Mouse (Mus musculus) monocyte, adult 2 months (primary cell): ENCODE data around the gene Ern1.
"Not testable (repeated sequence)": the region's sequence is repeated elsewhere in the genome, so short reads cannot be mapped to it uniquely, and the experiment has no call there.

Experiments used
- DNase-seq, 2 experiments: peaks; one replicate each; pipeline ENCODE4 v3.0.0; 2022; ENCODE audit warnings: low spot score in 2 of 2, low read depth in 1 of 2

The Ern1 gene

DNA sequence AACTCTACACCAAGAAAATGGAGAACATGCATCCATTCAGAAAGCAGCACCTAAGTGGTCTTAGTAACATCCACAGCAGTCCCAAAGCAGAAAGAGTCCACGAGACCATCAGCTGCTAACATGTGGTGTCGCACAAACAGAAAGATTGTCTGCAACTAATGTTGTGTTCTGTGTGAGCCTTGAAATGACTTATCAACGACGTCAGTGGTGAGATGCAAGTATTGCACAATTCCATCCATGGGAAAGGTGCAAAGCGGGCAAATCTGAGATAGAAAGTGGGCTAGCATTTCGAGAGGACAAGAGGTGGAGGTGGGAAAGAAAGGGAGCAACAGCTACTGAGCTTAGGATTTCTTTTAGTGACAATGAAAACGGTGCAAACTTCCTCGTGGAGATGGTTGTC, 4.8 kb downstream of the Ern1 start:
- no peak for DNase-seq

GRCm38 (mm10) chr11:106481651-106482050, 6.0 kb downstream of the Ern1 start:
- DNase-seq, result no peak

- DNase-seq, result no peak
Measured at GRCm38 (mm10) chr11:106480530-106480885, 7.1 kb downstream of the Ern1 start.

- DNase-seq, result no peak
Measured at GRCm38 (mm10) chr11:106479619-106480529, 7.8 kb downstream of the Ern1 start.

- DNase-seq, result no peak
Measured at GRCm38 (mm10) chr11:106478745-106479144, 8.9 kb downstream of the Ern1 start.

GRCm38 (mm10) chr11:106477505-106478160, 10.0 kb downstream of the Ern1 start:
- DNase-seq, result no peak

- no peak for DNase-seq
Measured at GRCm38 (mm10) chr11:106475309-106475708, 12.3 kb downstream of the Ern1 start.

DNA sequence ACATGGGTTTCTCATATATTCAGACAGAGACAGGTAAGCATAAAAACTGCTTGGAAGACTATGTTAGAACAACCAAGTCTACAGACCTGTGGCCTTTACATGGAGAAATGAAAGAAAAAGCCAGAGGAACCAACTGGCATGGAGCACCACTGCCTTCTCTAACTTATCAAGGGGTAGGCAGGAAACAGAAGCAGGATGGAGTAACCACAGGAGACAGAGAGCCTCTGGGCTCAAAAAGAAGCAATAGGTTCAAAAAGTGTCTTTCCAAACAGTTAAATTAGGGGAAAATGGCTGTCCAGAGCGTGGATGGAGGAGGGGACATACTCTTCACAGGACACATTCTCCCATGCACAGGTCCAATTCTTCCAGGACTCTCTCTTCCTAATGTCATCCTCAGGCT, 16.0 kb downstream of the Ern1 start:
- no peak for DNase-seq

DNA sequence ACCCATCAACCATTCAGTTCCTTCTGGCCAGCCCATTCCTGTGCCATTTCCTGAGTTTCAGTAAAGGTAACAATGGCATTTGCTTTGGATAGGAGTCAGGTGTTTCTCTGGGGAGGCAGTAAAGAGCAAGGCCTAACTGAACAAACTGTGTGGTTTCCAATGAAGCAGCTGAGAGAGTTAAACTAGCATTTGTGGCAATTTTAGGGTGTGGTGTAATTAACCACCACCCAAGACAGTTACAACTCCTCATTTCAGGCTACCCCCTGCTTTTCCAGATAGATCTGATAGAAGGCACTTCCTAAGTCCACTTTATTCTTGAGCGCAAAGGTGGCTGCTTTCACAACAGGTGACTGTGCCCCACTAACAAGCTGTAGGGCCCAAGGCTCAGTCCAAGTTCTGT, 19.1 kb downstream of the Ern1 start:
- no peak for DNase-seq

- no peak for DNase-seq
Measured at GRCm38 (mm10) chr11:106465932-106466331, 21.7 kb downstream of the Ern1 start.

GRCm38 (mm10) chr11:106465545-106465903, 22.1 kb downstream of the Ern1 start:
- no peak for DNase-seq

GRCm38 (mm10) chr11:106464681-106465544, 22.7 kb downstream of the Ern1 start:
- DNase-seq, result no peak

GRCm38 (mm10) chr11:106463845-106464244, 23.8 kb downstream of the Ern1 start:
- no peak for DNase-seq

- no peak for DNase-seq
Measured at GRCm38 (mm10) chr11:106462309-106462708, 25.3 kb downstream of the Ern1 start.

- no peak for DNase-seq
Measured at GRCm38 (mm10) chr11:106461145-106461932, 26.3 kb downstream of the Ern1 start.

DNA sequence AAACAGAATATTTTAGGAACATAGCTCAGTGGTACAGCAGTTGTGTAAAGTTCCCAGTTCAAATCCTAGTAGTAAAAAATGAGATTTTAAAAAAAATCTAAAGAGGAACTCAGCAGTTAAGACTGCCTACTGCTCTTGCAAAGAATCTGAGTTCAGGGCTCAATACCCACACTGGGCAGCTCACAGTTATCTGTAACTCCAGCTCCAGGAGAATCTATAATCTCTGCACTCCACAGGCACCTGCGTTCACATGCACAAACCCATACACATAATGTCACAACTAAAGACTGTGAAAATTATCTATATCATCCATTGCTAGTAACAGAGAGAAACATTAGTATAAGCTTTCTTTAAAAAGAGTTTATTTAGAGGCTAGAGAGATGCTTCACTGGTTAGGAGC, 27.0 kb downstream of the Ern1 start:
- no peak for DNase-seq

- DNase-seq, result no peak
Measured at GRCm38 (mm10) chr11:106458540-106458939, 29.1 kb downstream of the Ern1 start.

DNA sequence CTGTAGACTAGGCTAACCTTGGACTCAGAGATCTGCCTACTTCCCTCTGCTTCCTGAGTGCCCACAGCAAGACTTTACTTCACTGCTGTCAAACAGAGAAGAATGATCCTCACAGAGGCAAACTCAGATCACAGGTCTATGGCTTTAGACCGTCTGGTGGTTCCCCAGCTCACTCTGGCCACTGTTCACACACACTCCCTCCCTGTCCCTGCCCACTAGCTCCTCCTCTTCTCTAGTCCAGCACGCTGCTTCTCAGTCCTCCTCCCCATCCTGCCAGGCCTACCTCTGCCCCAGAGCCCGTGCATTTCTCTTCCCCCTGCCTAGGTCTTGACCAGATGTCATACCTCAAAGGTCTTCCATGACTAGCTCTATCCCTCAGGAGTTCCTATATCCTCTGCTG, 44.0 kb downstream of the Ern1 start:
- DNase-seq, result no peak

DNA sequence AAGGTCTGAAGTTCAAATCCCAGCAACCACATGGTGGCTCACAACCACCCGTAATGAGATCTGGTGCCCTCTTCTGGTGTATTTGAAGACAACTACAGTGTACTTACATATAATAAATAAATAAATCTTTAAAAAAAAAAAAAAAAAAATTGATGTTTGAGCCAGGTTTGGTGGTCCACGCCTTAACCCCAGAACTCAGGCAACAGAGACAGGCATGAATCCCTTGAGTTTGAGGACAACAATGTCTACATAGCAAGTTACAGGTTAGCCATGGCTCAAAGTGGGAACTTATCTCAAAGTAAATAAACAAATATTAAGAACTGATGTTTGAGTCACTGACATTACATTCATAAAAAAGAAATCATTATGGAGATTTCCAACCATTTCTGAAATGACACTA, 45.1 kb downstream of the Ern1 start:
- DNase-seq, result not testable (repeated sequence)

- no peak for DNase-seq
Measured at GRCm38 (mm10) chr11:106440318-106440717, 47.3 kb downstream of the Ern1 start.

DNA sequence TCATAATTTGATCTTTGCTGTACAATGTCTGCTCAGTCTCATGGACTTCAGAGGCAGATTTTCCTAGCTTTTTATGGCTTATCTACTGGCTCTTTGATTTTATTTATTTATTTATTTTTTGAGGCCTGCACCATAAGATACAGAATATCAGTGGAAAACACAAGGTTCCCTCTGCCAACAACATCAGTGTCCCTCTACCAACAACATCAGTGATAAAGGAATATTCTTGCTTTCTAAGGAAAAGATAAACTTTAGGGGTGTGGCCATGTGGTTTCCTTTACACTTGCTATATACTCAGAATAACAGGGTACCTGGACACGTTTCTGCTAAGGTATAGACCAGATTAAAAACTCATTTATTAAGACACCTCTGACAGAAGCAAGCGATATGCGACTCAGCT, 48.3 kb downstream of the Ern1 start:
- DNase-seq, result no peak
